Mouse (Mus musculus) brain, adult 2 months (tissue): Measurements from ENCODE around the gene Mlx.
A peak's percentile ranks its signal among the peaks of the same experiment; 100 is the strongest.

Source experiments
- DNase-seq: peaks from one replicate; pipeline ENCODE4 v3.0.0; 2011; ENCODE audit warnings: low read depth, low spot score

The Mlx gene

DNA sequence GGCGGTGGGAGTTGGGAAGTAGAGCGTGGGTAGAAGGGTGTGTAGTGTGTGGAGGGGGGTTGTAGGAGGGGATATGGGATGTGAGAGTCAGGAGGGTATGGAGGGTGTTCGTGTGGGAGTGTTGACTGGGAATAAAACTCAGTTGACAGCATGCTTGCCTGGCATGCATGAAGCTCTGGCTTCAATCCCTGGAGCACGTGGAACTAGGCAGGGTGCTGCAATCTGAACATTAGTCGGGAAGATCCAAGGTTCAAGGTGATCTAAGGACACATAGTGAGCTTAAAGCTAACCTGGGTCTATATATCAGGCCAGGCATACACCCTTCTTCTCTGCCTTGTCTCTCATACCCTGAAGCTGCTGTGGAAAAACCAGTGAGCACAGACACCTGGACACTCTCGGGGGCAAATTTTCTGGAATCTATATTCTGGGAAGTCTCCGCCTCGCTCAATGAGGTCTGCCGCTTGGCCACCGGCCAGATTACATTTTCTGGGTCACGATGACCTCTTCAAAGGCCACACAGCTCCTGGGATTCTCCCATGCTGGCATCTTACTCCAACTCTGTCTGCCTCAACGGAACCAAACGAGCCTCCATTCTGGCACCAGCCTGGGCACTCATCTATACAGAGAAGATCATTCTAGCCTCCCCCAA, 47.3 kb downstream of the Mlx start:
- peak; percentile 53 for DNase-seq

GRCm38 (mm10) chr11:101137000-101137399, 49.9 kb downstream of the Mlx start:
- no peak for DNase-seq

GRCm38 (mm10) chr11:101138536-101139181, 51.6 kb downstream of the Mlx start:
- no peak for DNase-seq

GRCm38 (mm10) chr11:101140164-101140819, 53.2 kb downstream of the Mlx start:
- DNase-seq, result peak; percentile 55

GRCm38 (mm10) chr11:101141088-101141487, 54.0 kb downstream of the Mlx start:
- DNase-seq, result no peak
